Mouse (Mus musculus) hindbrain, embryonic 14.5 days (tissue): ENCODE measurements around the gene Slc12a1. TPM values are rescaled to one million over a fixed set of nuclear protein-coding genes. Genes with fewer than 3 reads are reported as not detected.
A peak's percentile ranks its signal among the peaks of the same experiment; 100 is the strongest.

Experiments used
- ATAC-seq: fragments of 200-750 bp; cut with Nextera tagmentation; 2 replicates; pipeline ENCODE4 v1.8.0; 2017; ENCODE audit warnings: moderate number of reproducible peaks, mild to moderate bottlenecking, moderate TSS enrichment, moderate library complexity; ENCODE audit not compliant: low FRiP score
- DNase-seq: peaks from one replicate; pipeline ENCODE4 v3.0.0-alpha.2; 2015; ENCODE audit warnings: low spot score
- H3K27ac ChIP-seq: fragments of 300-500 bp; sonication (generic); 2 replicates; pipeline ENCODE4 v1.5.1; 2014; ENCODE audit warnings: mild to moderate bottlenecking, moderate library complexity
- H3K27me3 ChIP-seq: fragments of 300-500 bp; sonication (generic); 2 replicates; pipeline ENCODE4 v1.6.1; 2014; ENCODE audit warnings: mild to moderate bottlenecking, low read length, mixed read lengths; ENCODE audit not compliant: control insufficient read depth, insufficient read depth
- H3K36me3 ChIP-seq: fragments of 300-500 bp; sonication (generic); replicated peaks from 2 replicates; pipeline ENCODE4 v1.6.1; 2014; ENCODE audit not compliant: control insufficient read depth, insufficient read depth
- H3K4me1 ChIP-seq: fragments of 300-500 bp; sonication (generic); replicated peaks from 2 replicates; pipeline ENCODE4 v1.6.1; 2014; ENCODE audit warnings: antibody characterized with exemption, low read length, mixed read lengths; ENCODE audit not compliant: control insufficient read depth, insufficient read depth
- H3K4me2 ChIP-seq: fragments of 300-500 bp; sonication (generic); replicated peaks from 2 replicates; pipeline ENCODE4 v1.6.1; 2014; ENCODE audit warnings: mild to moderate bottlenecking, moderate library complexity
- H3K4me3 ChIP-seq: fragments of 300-500 bp; sonication (generic); replicated peaks from 2 replicates; pipeline ENCODE4 v1.5.1; 2014; ENCODE audit warnings: mild to moderate bottlenecking, low read length
- H3K9ac ChIP-seq: fragments of 300-500 bp; sonication (generic); 2 replicates; pipeline ENCODE4 v1.6.1; 2014
- H3K9me3 ChIP-seq: fragments of 300-500 bp; sonication (generic); 2 replicates; pipeline ENCODE4 v1.6.1; 2016; ENCODE audit warnings: low read length; ENCODE audit not compliant: control insufficient read depth
- WGBS: fragments of 180-500 bp; shearing (Covaris S2); extraction: QIAGEN DNeasy Blood & Tissue Kit; methylation state at CpG from one replicate; pipeline ENCODE4 v1.1.7; 2014; 5-methylcytosine and 5-hydroxymethylcytosine counted together
- polyA plus RNA-seq: library from polyadenylated mRNA; unstranded; fragments of >200 nt; fragmentation: Nextera tagmentation; extraction: Ambion mirVana; gene quantifications from 2 replicates; pipeline ENCODE4 v1.2.1, GENCODE M21; 2014

Gene Slc12a1
- polyA plus RNA-seq, 1 experiment from 2014 or later = 0.15 TPM

DNA sequence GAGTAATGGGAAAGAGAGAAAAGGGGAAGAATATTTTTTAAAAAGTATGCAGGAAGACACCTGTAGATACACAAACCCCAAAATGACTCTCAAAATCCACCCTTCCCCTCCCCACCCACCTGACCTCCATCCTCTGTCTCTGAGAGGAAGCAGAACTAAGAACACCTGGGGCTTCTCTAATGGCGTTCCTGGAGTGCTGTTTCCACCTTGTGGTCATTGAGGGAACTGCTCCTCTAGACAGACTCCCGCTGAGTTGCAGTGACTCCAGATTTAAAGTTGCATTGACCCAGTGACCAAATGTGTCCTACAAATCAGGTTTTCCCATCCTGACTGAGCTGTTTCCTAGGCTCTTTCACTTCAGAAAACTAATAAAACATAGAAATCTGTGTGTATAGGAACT, 36.9 kb downstream of the Slc12a1 start:
- no peaks in the 10 kb centered on the region for H3K9me3 ChIP-seq
- 2% methylated on average over 2 of the region's 2 CpGs for WGBS
- H3K36me3 ChIP-seq = no peaks in the 10 kb centered on the region
- no peak overlapping the region for H3K4me3 ChIP-seq
- no peaks in the 10 kb centered on the region for H3K27me3 ChIP-seq
- H3K4me2 ChIP-seq = no peak overlapping the region
- H3K9ac ChIP-seq = no peak overlapping the region
- H3K27ac ChIP-seq = no peak overlapping the region
- DNase-seq = peak; percentile 89
- H3K4me1 ChIP-seq = no peaks in the 10 kb centered on the region
- peak; percentile 66; the same call in 1 of the 2 replicates for ATAC-seq

DNA sequence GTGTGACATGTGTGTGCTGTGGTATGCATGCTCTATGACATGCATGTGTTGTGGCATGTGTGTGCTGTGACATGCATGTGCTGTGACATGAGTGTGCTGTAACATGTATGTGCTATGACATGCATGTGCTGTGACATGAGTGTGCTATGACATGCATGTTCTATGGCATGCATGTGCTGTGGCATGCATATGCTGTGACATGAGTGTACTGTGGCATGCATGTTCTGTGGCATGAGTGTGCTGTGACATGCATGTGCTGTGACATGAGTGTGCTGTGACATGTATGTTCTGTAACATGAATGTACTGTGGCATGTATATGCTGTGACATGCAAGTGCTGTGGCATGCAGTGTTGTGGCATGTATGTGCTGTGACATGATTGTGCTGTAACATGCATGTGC, 40.6 kb downstream of the Slc12a1 start:
- DNase-seq = no peak
- Histone ChIP-seq H3K27me3 (no peaks in the 10 kb centered on the region), H3K27ac (no peak overlapping the region), H3K9me3 (no peaks in the 10 kb centered on the region), H3K4me3 (no peak overlapping the region), H3K36me3 (no peaks in the 10 kb centered on the region), H3K4me2 (no peak overlapping the region), H3K9ac (no peak overlapping the region), H3K4me1 (no peaks in the 10 kb centered on the region)
- no peak for ATAC-seq

DNA sequence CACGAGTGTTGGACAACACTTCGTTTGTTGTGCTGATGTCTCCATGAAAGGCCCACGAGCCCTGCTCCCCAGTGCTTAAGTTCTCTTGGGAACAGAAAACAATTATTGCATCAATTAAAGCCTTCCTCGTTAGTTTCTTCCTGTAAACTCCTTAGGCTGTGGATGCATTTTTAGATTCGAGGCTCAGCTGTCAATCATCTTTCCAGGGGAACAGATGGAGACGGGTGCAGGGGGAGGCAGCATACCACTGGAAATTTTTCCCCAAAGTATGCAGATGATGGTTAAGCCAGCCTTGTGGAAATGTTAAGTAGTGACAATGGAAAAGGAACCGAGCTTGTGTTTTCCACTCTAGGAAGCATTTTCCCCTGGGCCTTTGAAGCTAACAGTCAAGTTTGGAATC, 44.5 kb downstream of the Slc12a1 start:
- 60% methylated on average over 7 of the region's 7 CpGs for WGBS
- no peak overlapping the region for H3K4me2 ChIP-seq
- H3K27me3 ChIP-seq = no peaks in the 10 kb centered on the region
- H3K9ac ChIP-seq = no peak overlapping the region
- ATAC-seq (no peak), DNase-seq (no peak)
- no peaks in the 10 kb centered on the region for H3K9me3 ChIP-seq
- no peaks in the 10 kb centered on the region for H3K4me1 ChIP-seq
- H3K36me3 ChIP-seq = no peaks in the 10 kb centered on the region
- no peak overlapping the region for H3K27ac ChIP-seq
- no peak overlapping the region for H3K4me3 ChIP-seq

DNA sequence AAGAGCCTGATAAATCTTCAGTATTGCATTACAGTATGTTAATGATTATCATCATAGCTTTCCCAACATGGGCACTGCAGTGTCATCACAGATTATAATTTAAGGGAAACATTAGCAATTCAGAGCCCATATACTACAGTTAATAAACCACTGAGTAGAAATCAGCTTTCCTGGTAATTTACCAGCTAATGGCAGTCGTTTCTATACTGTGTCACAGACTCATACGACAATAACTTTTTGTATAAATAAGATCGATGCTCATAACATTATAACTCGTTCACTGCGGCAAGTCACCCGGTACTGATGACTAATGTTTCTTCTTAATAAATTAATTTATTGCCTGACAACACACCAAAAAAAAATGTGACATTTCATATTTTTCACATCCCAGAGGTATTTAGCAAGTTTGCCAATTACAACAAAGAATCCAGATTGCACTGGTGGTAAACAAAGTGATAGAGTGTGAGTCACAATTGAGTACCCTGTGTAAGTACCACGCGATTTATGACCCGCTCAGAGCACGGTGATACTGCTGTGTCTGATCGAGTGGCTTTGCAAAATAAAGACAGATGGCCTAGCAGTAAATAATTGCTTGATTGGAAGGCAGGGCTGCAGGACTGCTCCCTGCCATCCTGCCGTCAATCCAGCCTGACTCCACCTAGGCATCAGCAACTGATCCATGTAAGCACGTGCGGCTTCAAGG, 56.7 kb downstream of the Slc12a1 start:
- H3K27me3 ChIP-seq = no peaks in the 10 kb centered on the region
- H3K4me2 ChIP-seq = no peak overlapping the region
- H3K9me3 ChIP-seq = no peaks in the 10 kb centered on the region
- whole genome bisulfite sequencing = 62% methylated on average over 14 of the region's 14 CpGs
- no peaks in the 10 kb centered on the region for H3K4me1 ChIP-seq
- no peak for DNase-seq
- no peak overlapping the region for H3K4me3 ChIP-seq
- no peak overlapping the region for H3K9ac ChIP-seq
- ATAC-seq = peak; percentile 40; the same call in 1 of the 2 replicates
- no peaks in the 10 kb centered on the region for H3K36me3 ChIP-seq
- H3K27ac ChIP-seq = no peak overlapping the region

DNA sequence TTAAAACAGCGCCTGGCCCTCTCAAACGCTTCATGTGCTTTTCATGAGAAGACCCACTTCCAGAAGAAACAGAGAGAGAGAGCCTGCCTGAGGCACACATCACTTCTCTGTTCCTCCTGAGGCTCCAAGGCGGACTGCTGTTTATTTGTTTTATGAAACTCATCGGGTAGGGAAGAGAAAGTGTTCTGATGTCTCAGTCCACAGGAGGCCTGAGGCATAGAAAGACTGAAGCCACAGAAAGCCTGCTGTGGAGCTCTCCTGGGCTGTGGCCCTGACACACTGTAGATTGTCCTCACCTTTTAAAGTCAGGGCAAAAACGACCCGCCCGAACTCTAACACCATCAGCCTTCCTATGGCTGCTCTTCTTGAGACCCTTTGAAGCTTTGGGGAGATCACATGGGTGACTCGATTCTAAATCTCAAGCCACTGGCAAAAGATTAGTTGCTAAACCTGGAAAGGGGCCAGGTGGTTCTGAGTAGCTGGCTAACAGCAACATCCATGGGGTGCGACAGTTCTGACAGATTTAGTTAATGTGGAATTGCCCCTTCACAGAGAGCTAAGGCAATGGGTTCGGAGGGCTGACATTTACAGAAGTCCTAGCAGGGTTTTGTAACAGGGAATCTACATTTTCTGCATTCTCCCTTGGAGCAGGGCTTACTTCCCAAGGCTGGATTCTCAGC, 59.7 kb downstream of the Slc12a1 start:
- DNase-seq (no peak), ATAC-seq (no peak)
- H3K36me3 ChIP-seq = no peaks in the 10 kb centered on the region
- 68% methylated on average over 10 of the region's 10 CpGs for WGBS
- no peaks in the 10 kb centered on the region for H3K4me1 ChIP-seq
- no peak overlapping the region for H3K4me2 ChIP-seq
- no peaks in the 10 kb centered on the region for H3K9me3 ChIP-seq
- H3K9ac ChIP-seq = no peak overlapping the region
- no peak overlapping the region for H3K27ac ChIP-seq
- no peaks in the 10 kb centered on the region for H3K27me3 ChIP-seq
- H3K4me3 ChIP-seq = no peak overlapping the region

DNA sequence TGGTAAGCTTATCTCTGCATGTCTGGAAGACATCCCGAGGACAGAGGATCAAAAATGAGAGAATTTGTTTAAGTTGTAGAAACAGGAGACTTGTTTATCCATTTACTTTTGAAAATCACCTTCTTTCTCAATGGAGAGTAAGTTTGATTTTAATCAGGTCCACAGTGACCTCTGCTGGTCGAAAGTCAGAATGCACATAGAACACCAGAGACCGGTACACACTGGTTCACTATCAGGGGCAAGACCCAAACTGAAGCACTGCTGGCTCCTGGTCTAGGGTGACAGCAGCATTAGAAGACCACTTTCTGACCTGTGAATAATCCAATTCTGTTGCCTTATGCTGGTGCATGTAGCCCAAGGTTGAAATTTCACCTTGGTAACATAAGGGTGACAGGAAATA, 62.3 kb downstream of the Slc12a1 start:
- ATAC-seq = no peak; the same call in 1 of the 2 replicates
- Histone ChIP-seq H3K4me1 (no peaks in the 10 kb centered on the region), H3K9me3 (no peaks in the 10 kb centered on the region), H3K9ac (no peak overlapping the region), H3K4me2 (no peak overlapping the region), H3K27ac (no peak overlapping the region), H3K27me3 (no peaks in the 10 kb centered on the region), H3K36me3 (no peaks in the 10 kb centered on the region), H3K4me3 (no peak overlapping the region)
- peak; percentile 98 for DNase-seq
- 2% methylated on average over 3 of the region's 3 CpGs for WGBS

DNA sequence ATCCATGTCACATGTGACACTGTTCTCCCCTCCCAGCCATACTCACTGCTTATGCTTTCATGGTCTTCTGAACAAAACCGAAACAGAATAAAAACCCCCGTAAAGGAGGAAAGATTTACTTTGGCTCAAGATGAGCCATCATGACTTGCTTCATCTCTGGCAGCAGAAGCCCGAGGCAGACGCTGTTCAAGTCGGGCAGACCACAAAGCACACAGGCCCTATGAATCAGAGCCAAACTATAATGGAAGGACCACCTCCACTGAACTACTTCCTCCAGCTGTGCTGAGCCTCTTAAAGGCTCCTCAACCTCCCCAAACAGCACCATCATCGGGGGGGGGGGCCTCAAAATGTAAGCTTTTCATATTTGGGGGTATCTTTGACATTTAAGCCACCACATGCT, 65.0 kb downstream of the Slc12a1 start:
- no peak for DNase-seq
- Histone ChIP-seq H3K27me3 (no peaks in the 10 kb centered on the region), H3K4me2 (no peak overlapping the region), H3K4me1 (no peaks in the 10 kb centered on the region), H3K9ac (no peak overlapping the region), H3K4me3 (no peak overlapping the region), H3K36me3 (no peaks in the 10 kb centered on the region), H3K27ac (no peak overlapping the region), H3K9me3 (no peaks in the 10 kb centered on the region)
- ATAC-seq = no peak
- WGBS = 76% methylated on average over 6 of the region's 6 CpGs

DNA sequence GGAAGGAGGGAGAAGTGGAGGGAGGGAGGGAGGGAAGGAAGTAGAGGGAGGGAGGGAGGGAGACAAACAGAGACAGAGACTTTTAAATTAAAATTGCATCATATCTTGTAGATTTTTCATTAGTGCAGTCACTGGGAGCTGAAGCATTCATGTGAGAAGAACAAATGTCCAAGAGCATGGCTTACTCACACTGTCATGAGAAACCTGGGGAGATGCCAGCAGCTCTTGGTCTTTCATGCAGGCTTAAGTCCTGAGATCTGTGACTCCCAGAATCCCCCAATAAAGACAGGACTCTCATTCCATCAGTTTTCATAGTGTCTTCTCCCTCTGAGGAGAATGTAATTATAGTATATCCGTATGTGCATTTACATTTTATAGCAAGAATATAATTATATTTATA, 66.3 kb downstream of the Slc12a1 start:
- Histone ChIP-seq H3K27me3 (no peaks in the 10 kb centered on the region), H3K9ac (no peak overlapping the region), H3K4me3 (no peak overlapping the region), H3K4me2 (no peak overlapping the region), H3K4me1 (no peaks in the 10 kb centered on the region), H3K9me3 (no peaks in the 10 kb centered on the region), H3K36me3 (no peaks in the 10 kb centered on the region), H3K27ac (no peak overlapping the region)
- DNase-seq (no peak), ATAC-seq (no peak)
- 88% methylated on average over 1 of the region's 1 CpGs for WGBS

DNA sequence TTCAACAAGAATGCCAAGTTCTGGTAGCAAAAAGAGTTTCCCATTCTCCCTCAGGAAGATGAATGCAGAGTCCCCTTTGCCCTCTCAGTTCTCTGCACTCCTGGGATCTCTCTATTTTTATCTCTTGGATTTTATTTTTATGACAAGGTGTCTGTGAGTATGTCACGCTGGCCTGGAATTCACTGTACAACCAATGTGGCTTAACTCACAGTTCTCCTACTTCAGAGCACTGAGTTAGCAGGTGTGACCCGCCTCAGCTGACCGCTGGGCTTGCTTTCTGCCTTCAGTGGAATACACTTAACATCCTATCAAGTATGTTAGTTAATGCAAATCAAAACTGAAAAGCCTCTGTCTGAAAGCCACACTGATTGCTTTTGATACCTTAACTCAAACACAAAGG, 67.0 kb downstream of the Slc12a1 start:
- no peaks in the 10 kb centered on the region for H3K9me3 ChIP-seq
- ATAC-seq (no peak), DNase-seq (no peak)
- H3K27me3 ChIP-seq = no peaks in the 10 kb centered on the region
- H3K36me3 ChIP-seq = no peaks in the 10 kb centered on the region
- WGBS = 61% methylated on average over 3 of the region's 3 CpGs
- H3K4me1 ChIP-seq = no peaks in the 10 kb centered on the region
- H3K27ac ChIP-seq = no peak overlapping the region
- no peak overlapping the region for H3K9ac ChIP-seq
- no peak overlapping the region for H3K4me2 ChIP-seq
- H3K4me3 ChIP-seq = no peak overlapping the region
